Mouse (Mus musculus) kidney, postnatal 25 days (tissue): ENCODE results near the gene Myadm.

Experiments
- DNase-seq, 2 experiments: peaks; one replicate each; pipeline ENCODE4 v3.0.0; 2021; ENCODE audit warnings: mixed read lengths in 2 of 2

Myadm gene

DNA sequence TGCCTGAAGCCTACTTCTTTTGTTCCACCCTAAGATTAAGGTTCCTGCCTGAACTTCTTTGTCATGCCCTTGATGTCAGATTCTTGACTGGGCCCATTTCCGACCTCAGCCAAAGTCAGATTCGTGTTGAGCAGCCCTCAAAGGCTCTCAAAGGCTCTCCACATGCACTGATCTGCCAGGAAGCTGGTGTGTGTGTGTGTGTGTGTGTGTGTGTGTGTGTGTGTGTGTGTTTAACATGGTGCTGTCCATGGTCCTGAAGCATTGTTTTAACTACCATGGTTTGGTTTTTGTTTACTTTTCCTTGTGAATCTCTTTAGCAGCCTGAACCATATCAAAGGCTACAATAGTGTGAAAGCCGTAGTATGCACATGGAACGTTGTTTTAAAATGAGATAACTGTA, 39.1 kb downstream of the Myadm start:
- DNase-seq: no peak

DNA sequence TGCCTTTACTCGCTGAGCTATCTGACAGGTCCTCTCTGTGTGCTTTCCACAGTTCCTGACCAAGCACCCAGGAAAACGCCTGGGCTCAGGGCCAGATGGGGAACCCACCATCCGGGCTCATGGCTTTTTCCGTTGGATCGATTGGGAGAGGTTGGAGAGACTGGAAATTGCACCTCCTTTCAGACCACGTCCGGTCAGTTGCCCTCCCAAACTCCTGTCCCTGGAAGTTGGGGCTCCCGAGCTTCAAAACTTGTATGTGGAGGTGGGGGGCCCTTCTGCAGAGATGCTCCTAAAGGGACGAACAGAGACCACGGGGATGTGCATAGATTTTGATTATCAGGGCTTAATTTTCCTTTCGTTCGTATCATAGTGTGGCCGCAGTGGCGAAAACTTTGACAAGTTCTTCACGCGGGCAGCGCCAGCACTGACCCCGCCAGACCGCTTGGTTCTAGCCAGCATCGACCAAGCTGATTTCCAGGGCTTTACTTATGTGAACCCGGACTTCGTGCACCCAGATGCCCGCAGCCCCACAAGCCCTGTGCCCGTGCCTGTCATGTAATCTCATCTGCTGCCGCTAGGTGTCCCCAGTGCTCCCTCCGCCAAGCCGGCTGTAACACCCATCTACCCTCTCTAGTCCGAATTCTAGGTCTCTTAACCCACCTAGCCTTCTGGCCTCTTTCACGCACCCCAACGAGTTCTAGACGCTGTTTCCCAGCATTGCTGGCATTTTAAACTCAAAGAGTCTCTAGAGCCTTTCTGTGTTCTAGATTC, 41.1 kb downstream of the Myadm start:
- peak; percentile 74 to 75 for DNase-seq

DNA sequence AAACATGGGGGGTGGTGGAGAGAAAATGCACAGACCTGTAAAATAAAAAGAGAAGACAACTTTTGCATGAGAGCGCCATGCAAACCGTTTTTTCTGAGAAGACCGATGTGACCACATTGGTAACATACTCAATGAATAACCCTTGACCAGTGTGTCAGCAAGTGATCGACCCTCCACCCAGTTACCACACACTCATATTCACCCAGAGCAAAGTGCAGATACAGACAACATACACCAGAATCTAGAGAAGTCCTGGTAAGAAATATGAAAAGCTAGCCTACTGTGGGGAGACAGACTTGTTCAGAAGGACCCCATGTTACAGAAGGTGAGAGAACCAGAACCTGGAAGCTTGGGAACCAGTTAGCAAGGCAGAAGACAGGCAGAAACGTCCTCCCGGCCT, 42.3 kb downstream of the Myadm start:
- DNase-seq: no peak

DNA sequence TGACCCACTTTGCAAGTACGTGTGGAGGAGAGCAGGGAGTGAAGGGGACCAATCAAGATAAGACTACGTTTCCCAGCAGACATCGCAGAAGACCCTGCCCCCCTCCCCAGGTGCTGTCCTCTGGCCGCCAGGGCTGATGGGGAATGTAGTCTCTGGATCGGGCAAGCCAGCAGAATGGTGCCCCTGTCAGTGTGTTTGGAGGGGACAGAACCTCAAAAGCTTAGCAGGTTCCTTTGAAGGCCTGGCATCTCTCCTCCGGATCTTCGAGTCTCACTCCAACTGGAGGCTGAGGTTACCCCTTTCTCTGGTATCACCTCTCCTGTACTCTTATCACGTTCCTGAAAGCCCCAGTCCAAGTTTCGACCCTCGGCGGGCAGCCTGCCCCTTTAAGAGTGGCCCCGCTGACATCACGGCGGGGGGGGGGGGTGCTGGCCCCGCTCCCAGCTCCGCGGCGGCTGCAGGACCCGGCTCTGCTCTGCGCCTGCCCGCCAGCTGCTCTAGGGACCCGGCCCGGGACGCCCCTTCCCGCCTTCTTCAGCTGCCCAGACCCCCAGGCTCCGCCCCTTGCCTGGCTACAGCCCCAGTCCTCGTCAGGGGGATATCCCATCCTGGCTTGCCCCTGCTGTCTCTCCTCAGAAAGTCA, 42.8 kb downstream of the Myadm start:
- peak; percentile 45 to 68 for DNase-seq

DNA sequence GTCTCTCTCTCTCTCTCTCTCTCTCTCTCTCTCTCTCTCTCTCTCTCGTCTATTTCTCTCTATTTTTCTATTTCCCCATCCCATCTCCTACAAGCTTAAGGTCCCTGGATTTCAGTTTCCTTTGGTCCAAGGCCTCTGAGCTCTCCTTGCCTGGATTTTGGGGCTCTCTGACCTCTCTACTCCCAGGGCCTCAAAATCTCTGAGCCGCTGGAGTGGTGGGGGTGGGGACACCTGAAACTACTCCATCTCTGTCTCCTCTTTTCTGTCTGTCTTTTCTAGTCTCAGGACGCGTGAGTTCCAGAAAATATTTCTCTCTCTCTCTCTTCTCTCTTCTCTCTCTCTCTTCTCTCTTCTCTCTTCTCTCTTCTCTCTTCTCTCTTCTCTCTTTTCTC, 43.3 kb downstream of the Myadm start:
- DNase-seq: no peak

DNA sequence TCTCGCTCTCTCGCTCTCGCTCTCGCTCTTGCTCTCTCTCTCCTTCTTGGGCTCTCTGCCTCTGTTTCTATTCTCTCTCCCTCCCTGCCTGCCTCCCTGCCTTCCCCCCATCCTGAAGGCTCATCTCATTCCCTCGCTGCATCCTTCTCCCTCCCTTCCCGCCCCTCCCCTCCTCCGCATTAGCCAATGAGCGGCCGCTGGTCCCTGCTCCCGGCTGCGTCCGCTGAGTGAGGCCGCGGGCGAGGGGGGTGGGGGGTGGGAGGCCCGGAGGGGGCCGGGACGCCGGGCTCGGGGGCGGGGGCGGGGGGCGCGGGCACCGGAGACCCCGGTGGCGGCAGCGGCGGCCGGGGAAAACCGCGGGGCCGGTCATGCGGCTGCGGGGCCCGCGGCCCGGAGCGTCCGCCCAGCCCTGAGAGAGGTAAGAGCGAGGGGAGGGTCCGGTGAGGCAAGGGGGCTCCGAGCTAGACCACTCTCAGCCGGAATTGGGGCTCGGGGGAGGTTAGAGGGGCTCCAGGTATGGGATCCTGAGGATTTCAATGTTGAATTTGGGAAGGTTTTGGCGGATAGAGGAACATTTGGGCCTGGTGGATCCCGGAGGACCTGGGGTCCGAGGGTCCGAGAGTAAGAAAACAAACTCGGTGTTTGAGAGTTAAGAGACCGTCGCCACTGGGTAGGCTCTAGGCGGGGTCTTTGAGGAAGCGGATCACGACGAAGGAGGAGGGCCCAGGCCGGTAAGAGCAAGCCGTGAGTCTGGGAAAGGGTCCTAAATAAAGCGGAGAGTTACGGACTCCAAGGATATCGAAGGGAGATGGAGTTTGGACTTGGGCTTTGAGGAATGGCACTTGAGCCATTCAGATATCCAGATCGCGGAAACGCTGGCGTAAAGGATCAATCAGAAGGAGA, 44.0 kb downstream of the Myadm start, which contains the start of gene Cacng7:
Gene Cacng7, plus strand, starts transcription at position 337 of the 903 bp plus-strand sequence.
- peak in 1 of 2 experiments; percentile 10 for DNase-seq

DNA sequence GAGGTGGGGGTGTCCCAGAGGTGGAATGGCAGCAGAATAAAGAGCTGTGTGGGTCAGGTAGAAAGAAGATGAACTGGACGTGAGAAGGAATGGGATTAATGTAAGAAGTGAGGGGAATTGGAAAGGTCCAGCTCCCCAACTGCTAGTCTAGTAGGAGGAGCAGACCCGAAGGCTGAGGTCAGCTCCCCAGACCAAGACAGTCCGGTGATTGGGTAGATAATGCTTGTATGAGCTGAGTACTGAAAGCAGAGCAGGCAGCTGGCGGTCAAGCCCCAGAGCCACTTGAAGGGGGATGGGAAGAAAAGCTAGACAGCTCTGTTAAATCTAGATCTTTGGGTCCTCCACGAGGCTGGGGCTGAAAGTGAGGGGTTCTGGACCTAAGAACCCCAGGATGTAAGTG, 44.7 kb downstream of the Myadm start:
- DNase-seq: no peak

DNA sequence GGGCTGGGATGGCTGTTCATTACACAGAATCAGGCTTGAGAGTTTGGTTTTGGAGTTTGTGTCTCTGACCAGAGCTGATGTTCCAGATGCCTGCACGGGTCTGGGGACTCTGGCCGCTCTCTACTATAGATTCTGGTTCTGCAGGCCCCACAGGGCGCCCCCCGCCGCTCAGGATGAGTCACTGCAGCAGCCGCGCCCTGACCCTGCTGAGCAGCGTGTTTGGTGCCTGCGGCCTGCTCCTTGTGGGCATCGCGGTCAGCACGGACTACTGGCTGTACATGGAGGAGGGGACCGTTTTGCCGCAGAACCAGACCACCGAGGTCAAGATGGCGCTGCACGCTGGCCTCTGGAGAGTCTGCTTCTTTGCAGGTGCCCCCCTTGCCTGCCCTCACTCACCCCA, 47.5 kb downstream of the Myadm start:
- DNase-seq: no peak

DNA sequence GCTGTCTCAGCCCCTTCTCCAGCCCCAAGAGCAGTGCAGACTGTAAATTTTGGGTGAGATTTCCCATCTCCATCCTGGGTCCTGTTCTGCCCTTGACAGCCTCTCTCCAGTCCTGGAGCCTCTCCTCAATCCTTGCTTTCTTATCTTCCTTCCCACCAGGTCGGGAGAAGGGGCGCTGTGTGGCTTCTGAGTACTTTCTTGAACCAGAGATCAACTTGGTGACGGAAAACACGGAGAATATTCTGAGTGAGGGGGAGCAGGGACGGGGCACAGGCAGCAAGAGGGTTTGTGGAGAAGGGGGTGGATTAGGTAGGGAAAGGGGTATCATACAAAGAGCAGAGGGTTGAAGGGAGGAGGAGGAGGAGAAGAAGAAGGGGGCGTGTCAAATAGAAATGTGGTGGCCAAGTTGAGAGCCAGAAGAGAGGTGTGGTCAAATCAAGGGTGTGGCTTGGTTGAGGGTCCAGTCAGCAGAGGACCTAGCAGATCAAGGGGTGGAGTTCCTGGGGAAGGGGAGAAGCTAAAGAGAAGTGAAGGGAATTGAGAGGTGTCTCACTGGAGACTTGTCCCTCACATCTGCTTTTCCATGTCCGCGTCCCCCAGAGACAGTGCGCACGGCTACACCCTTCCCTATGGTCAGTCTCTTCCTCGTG, 49.5 kb downstream of the Myadm start:
- no peak for DNase-seq

DNA sequence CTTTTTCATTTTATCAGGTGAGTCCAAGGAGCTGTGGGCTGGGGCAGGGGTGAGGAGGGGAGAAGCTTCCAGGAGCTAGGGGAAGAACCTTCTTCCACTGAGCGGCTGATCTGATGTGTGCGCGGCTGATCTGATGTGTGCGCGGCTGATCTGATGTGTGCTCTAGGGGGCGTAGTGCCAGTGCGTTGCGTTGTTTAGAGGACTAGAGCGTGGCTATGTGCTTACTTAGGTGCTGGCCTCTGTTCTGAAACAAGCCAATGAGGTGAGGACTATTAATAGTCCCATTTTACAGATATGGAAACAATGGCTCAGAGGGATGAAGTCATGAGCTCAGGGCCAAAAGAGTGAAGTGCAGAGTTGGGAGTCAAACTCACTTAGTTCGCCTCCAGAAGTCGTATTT, 50.1 kb downstream of the Myadm start:
- no peak for DNase-seq

DNA sequence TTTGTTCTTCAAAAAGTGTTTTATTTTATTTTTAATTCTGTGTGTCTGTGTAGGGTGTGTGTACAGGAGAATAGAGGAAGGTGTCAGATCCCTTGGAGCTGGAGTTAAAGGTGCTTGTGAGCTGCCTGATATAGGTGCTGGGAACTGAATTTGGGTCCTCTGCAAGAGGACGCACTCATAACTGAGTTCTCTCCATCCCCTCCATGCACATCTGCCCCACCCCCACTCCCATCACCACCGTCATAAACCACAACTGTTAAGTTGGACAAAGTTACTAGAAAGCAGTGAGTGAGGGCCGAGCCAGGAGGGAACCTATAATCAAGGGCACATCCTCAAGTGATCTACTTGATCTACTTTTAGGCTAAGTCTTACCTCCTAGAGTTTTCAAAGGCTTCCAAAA, 55.0 kb downstream of the Myadm start:
- no peak for DNase-seq

DNA sequence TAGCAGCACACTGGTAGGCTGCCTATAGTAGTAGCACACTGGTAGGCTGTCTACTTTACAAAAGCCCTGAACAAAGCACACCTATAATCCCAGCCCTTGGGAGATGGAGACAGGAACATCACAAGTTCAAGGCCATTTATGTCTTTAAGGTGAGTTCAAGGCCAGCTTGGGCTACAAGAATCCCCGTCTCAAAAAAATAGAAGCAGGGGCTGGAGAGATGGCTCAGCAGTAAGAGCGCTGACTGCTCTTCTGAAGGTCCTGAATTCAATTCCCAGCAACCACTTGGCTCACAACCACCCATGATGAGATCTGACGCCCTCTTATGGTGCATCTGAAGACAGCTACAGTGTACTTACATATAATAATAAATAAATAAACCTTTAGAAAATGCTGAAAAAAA, 56.4 kb downstream of the Myadm start:
- DNase-seq: no peak

DNA sequence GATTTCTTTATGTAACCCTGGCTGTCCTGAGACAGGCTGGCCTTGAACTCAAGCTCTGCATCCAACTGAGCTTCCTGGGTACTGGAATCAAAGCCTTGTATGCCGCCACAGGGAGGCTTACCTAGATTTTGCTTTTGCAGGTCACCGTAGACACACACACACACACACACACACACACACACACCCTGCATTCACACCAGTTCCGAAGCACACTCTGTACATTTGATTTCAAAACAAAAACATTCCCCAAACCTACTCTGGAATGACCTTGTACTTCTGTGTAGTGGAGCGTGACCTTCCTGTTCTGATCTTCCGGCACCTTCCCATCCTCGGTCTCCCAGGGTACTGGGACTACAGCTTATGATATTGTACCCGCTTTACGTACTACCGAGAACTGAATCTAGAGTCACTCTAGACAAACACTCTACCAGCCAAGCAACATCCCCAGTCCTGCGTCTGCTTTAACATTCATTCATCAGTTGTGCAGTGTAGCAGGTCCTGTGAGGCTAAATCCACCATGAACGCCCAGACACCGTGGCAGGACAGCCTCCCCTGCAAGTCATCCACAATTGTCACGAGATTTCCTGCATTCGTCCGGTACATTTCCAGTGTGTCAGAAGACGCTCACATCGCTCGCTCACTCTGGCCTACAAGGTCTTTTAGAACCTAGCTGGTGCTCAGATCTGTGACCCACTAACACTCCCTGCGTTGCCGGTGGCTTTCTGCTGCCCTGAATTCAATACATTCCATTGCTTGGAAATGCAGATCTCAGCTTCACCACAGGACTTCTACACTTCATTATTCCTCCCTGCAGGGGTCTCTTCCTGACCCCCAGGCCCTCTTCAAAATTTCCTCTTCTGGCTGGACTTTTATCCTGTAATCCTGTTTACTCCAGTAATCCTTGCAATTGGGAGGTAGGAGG, 58.7 kb downstream of the Myadm start:
- DNase-seq: peak in 1 of 2 experiments; percentile 35

DNA sequence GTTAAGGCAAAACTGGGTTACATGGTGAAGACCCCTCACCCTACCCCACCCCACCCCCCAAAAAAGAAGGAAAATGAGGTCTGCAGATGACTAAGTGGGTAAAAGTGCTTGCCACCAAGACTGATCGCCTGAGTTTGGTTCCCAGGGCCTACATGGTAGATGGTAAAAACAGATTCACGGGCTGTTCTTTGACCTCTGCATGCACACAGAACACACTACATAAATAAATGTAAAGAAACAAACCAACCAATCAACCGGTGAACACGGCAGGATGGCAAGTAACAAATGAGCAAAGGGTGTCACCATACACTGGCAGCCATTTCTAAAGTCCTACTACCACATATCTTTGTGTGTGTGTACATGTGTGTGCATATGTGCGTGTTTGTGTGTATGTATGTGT, 59.4 kb downstream of the Myadm start:
- DNase-seq: no peak

DNA sequence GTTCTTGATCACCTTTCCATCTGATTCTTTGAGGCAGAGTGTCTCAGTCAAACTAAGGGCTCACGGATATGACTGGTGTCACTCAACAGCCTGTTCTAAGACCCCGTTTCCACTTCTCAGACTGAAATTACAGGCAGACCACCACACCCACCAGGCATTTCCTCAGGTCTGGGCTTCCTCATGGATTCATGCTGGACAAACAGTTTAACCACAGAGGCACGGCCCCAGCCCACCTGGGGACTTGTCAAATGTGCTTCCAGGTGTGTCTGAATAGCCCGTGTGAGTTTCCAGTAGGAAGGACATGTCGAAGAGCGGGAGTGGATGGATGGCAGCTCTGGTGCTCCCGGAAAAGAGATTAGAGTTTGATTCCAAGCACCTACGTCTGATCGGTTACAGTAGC, 60.9 kb downstream of the Myadm start:
- no peak for DNase-seq
